Mouse (Mus musculus) limb, embryonic 13.5 days (tissue): ENCODE measurements around the gene Drap1. TPM values are rescaled to one million over a fixed set of nuclear protein-coding genes. Genes with fewer than 3 reads are reported as not detected.
A peak's percentile ranks its signal among the peaks of the same experiment; 100 is the strongest.

ENCODE experiments used
- ATAC-seq: fragments of 200-750 bp; cut with Nextera tagmentation; 2 replicates; pipeline ENCODE4 v1.8.0; 2017; ENCODE audit warnings: low read depth, moderate number of reproducible peaks, moderate TSS enrichment; ENCODE audit not compliant: low FRiP score
- H3K27ac ChIP-seq: fragments of 300-500 bp; sonication (generic); 2 replicates; pipeline ENCODE4 v1.5.1; 2015; ENCODE audit warnings: inconsistent platforms, mild to moderate bottlenecking, moderate library complexity
- H3K27me3 ChIP-seq: fragments of 300-500 bp; sonication (generic); 2 replicates; pipeline ENCODE4 v1.6.1; 2015; ENCODE audit warnings: mild to moderate bottlenecking, inconsistent platforms
- H3K36me3 ChIP-seq: fragments of 300-500 bp; sonication (generic); 2 replicates; pipeline ENCODE4 v1.6.1; 2015; ENCODE audit warnings: inconsistent platforms, mild to moderate bottlenecking, moderate library complexity
- H3K4me1 ChIP-seq: fragments of 300-500 bp; sonication (generic); 2 replicates; pipeline ENCODE4 v1.6.1; 2015; ENCODE audit warnings: inconsistent platforms
- H3K4me2 ChIP-seq: fragments of 300-500 bp; sonication (generic); replicated peaks from 2 replicates; pipeline ENCODE4 v1.6.1; 2015; ENCODE audit warnings: inconsistent platforms, mild to moderate bottlenecking, moderate library complexity
- H3K4me3 ChIP-seq: fragments of 300-500 bp; sonication (generic); 2 replicates; pipeline ENCODE4 v1.5.1; 2015; ENCODE audit warnings: moderate library complexity, mild to moderate bottlenecking, inconsistent platforms
- H3K9ac ChIP-seq: fragments of 300-500 bp; sonication (generic); 2 replicates; pipeline ENCODE4 v1.6.1; 2015; ENCODE audit warnings: mild to moderate bottlenecking, inconsistent platforms
- H3K9me3 ChIP-seq: fragments of 300-500 bp; sonication (generic); 2 replicates; pipeline ENCODE4 v1.6.1; 2016; ENCODE audit warnings: inconsistent platforms
- WGBS: fragments of 180-500 bp; shearing (Covaris S2); methylation state at CpG from one replicate; pipeline ENCODE4 v1.1.7; 2015; 5-methylcytosine and 5-hydroxymethylcytosine counted together
- polyA plus RNA-seq: library from polyadenylated mRNA; unstranded; fragments of >200 nt; fragmentation: Nextera tagmentation; extraction: Ambion mirVana; gene quantifications from 2 replicates; pipeline ENCODE4 v1.2.1, GENCODE M21; 2015

Gene Drap1
- polyA plus RNA-seq, 1 experiment from 2014 or later = 301 TPM

- H3K27ac ChIP-seq = peak overlapping the region; percentile 69; the same call in 1 of the 2 replicates
- peaks cover 47% of the 10 kb centered on the region for H3K4me1 ChIP-seq
- peak overlapping the region; percentile 73 for H3K4me3 ChIP-seq
- peaks cover 33% of the 10 kb centered on the region for H3K36me3 ChIP-seq
- ATAC-seq = no peak
- H3K9me3 ChIP-seq = no peaks in the 10 kb centered on the region
- H3K9ac ChIP-seq = peak overlapping the region; percentile 81
- peak overlapping the region; percentile 97 for H3K4me2 ChIP-seq
- H3K27me3 ChIP-seq = no peaks in the 10 kb centered on the region
- WGBS = 17% methylated on average over 3 of the region's 3 CpGs
Observed at GRCm38 (mm10) chr19:5459896-5460295, 35.1 kb upstream of the Drap1 start.

- H3K27ac ChIP-seq = no peak overlapping the region
Observed at GRCm38 (mm10) chr19:5459019-5459418, 34.2 kb upstream of the Drap1 start.

GRCm38 (mm10) chr19:5457746-5458442 is 33.1 kb upstream of the Drap1 start, which contains the start of gene Ccdc85b:
Ccdc85b (minus strand) TSS chr19:5457894.
- ATAC-seq = peak; percentile 1; the same call in 1 of the 2 replicates
- H3K27ac ChIP-seq = peak within 1 kb of the TSS; percentile 85
- peak within 1 kb of the TSS; percentile 99 for H3K4me2 ChIP-seq
- WGBS = 20% methylated on average over 14 of the region's 14 CpGs
- peaks cover 43% of the 10 kb centered on the region for H3K4me1 ChIP-seq
- peak within 1 kb of the TSS; percentile 87 for H3K9ac ChIP-seq
- peaks cover 25% of the 10 kb centered on the region for H3K36me3 ChIP-seq
- peak within 1 kb of the TSS; percentile 82 for H3K4me3 ChIP-seq
- no peaks in the 10 kb centered on the region for H3K9me3 ChIP-seq
- H3K27me3 ChIP-seq = no peaks in the 10 kb centered on the region

More at GRCm38 (mm10) chr19:5459019-5459418, 34.2 kb upstream of the Drap1 start:
- no peak overlapping the region for H3K4me3 ChIP-seq
- ATAC-seq = no peak
- H3K4me1 ChIP-seq = peaks cover 45% of the 10 kb centered on the region
- H3K36me3 ChIP-seq = peaks cover 33% of the 10 kb centered on the region
- 76% methylated on average over 7 of the region's 7 CpGs for WGBS
- no peak overlapping the region for H3K9ac ChIP-seq
- no peaks in the 10 kb centered on the region for H3K27me3 ChIP-seq
- no peak overlapping the region for H3K4me2 ChIP-seq
- no peaks in the 10 kb centered on the region for H3K9me3 ChIP-seq

GRCm38 (mm10) chr19:5456922-5457745 is 32.4 kb upstream of the Drap1 start:
- Histone ChIP-seq H3K4me1 (peaks cover 43% of the 10 kb centered on the region), H3K9me3 (no peaks in the 10 kb centered on the region), H3K27me3 (no peaks in the 10 kb centered on the region), H3K36me3 (peaks cover 18% of the 10 kb centered on the region), H3K27ac (peak overlapping the region; percentile 85), H3K4me2 (peak overlapping the region; percentile 99), H3K4me3 (peak overlapping the region; percentile 82), H3K9ac (peak overlapping the region; percentile 87)
- ATAC-seq = peak; percentile 90
- under 1% methylated on average over 70 of the region's 70 CpGs for WGBS

- Histone ChIP-seq H3K9me3 (no peaks in the 10 kb centered on the region), H3K27me3 (no peaks in the 10 kb centered on the region), H3K4me3 (peak overlapping the region; percentile 82), H3K9ac (peak overlapping the region; percentile 87), H3K36me3 (peaks cover 13% of the 10 kb centered on the region), H3K27ac (peak overlapping the region; percentile 85), H3K4me1 (peaks cover 38% of the 10 kb centered on the region), H3K4me2 (peak overlapping the region; percentile 99)
- WGBS = 2% methylated on average over 26 of the region's 26 CpGs
- no peak for ATAC-seq
Observed at GRCm38 (mm10) chr19:5456241-5456921, 31.6 kb upstream of the Drap1 start.

GRCm38 (mm10) chr19:5455568-5455967 is 30.8 kb upstream of the Drap1 start:
- H3K27ac ChIP-seq = no peak overlapping the region
- H3K27me3 ChIP-seq = peaks cover 4% of the 10 kb centered on the region
- H3K9ac ChIP-seq = peak overlapping the region; percentile 87; the same call in 1 of the 2 replicates
- WGBS = 70% methylated on average over 8 of the region's 8 CpGs
- peak overlapping the region; percentile 82 for H3K4me3 ChIP-seq
- no peaks in the 10 kb centered on the region for H3K9me3 ChIP-seq
- H3K4me1 ChIP-seq = peaks cover 32% of the 10 kb centered on the region
- peak overlapping the region; percentile 99 for H3K4me2 ChIP-seq
- no peak for ATAC-seq
- peaks cover 13% of the 10 kb centered on the region for H3K36me3 ChIP-seq

- WGBS = 82% methylated on average over 12 of the region's 12 CpGs
- Histone ChIP-seq H3K9ac (peak overlapping the region; percentile 87; the same call in 1 of the 2 replicates), H3K27ac (no peak overlapping the region), H3K36me3 (peaks cover 13% of the 10 kb centered on the region), H3K4me2 (peak overlapping the region; percentile 99), H3K4me3 (peak overlapping the region; percentile 82; the same call in 1 of the 2 replicates), H3K9me3 (no peaks in the 10 kb centered on the region), H3K4me1 (peaks cover 31% of the 10 kb centered on the region), H3K27me3 (peaks cover 9% of the 10 kb centered on the region)
- ATAC-seq = no peak
Observed at GRCm38 (mm10) chr19:5455037-5455436, 30.3 kb upstream of the Drap1 start.

GRCm38 (mm10) chr19:5451766-5452165 is 27.0 kb upstream of the Drap1 start:
- no peak overlapping the region for H3K4me2 ChIP-seq
- WGBS = 86% methylated on average over 6 of the region's 6 CpGs
- ATAC-seq = no peak
- peaks cover 13% of the 10 kb centered on the region for H3K36me3 ChIP-seq
- peaks cover 42% of the 10 kb centered on the region for H3K4me1 ChIP-seq
- H3K4me3 ChIP-seq = no peak overlapping the region
- no peak overlapping the region for H3K9ac ChIP-seq
- H3K27me3 ChIP-seq = peaks cover 42% of the 10 kb centered on the region
- H3K9me3 ChIP-seq = peaks cover 8% of the 10 kb centered on the region; the same call in 1 of the 2 replicates
- H3K27ac ChIP-seq = no peak overlapping the region

GRCm38 (mm10) chr19:5449673-5450072 is 24.9 kb upstream of the Drap1 start:
- Histone ChIP-seq H3K9ac (no peak overlapping the region), H3K27ac (no peak overlapping the region), H3K9me3 (peaks cover 8% of the 10 kb centered on the region; the same call in 1 of the 2 replicates), H3K36me3 (peaks cover 10% of the 10 kb centered on the region), H3K4me3 (no peak overlapping the region), H3K27me3 (peaks cover 56% of the 10 kb centered on the region), H3K4me1 (peaks cover 21% of the 10 kb centered on the region), H3K4me2 (no peak overlapping the region)
- WGBS = 82% methylated on average over 3 of the region's 3 CpGs
- ATAC-seq = no peak

- H3K27me3 ChIP-seq = peaks cover 62% of the 10 kb centered on the region
- peak overlapping the region; percentile 58 for H3K4me3 ChIP-seq
- H3K36me3 ChIP-seq = no peaks in the 10 kb centered on the region
- H3K9me3 ChIP-seq = peaks cover 8% of the 10 kb centered on the region; the same call in 1 of the 2 replicates
- ATAC-seq = no peak
- peak overlapping the region; percentile 95 for H3K4me2 ChIP-seq
- H3K4me1 ChIP-seq = peaks cover 21% of the 10 kb centered on the region
- WGBS = 6% methylated on average over 36 of the region's 36 CpGs
- H3K9ac ChIP-seq = no peak overlapping the region
- H3K27ac ChIP-seq = no peak overlapping the region
Observed at GRCm38 (mm10) chr19:5448354-5449150, 23.8 kb upstream of the Drap1 start.
